Mouse (Mus musculus) kidney, embryonic 14.5 days (tissue): ENCODE data around the gene Ino80d. TPM values are rescaled to one million over a fixed set of nuclear protein-coding genes. Genes with fewer than 3 reads are reported as not detected.

ENCODE experiments used
- ATAC-seq: fragments of 200-750 bp; cut with Nextera tagmentation; 2 replicates; pipeline ENCODE4 v1.8.0; 2017; ENCODE audit warnings: moderate number of reproducible peaks, mild to moderate bottlenecking, moderate TSS enrichment, moderate library complexity; ENCODE audit not compliant: low FRiP score, low TSS enrichment
- H3K27ac ChIP-seq: fragments of 300-500 bp; sonication (generic); 2 replicates; pipeline ENCODE4 v1.5.1; 2014; ENCODE audit warnings: low read depth, mild to moderate bottlenecking, low read length, moderate library complexity, mixed read lengths
- H3K27me3 ChIP-seq: fragments of 300-500 bp; sonication (generic); 2 replicates; pipeline ENCODE4 v1.6.1; 2014; ENCODE audit warnings: mild to moderate bottlenecking, low read length; ENCODE audit not compliant: control insufficient read depth, insufficient read depth
- H3K36me3 ChIP-seq: fragments of 300-500 bp; sonication (generic); 2 replicates; pipeline ENCODE4 v1.6.1; 2014; ENCODE audit warnings: low read length, mixed read lengths; ENCODE audit not compliant: control insufficient read depth, insufficient read depth
- H3K4me1 ChIP-seq: fragments of 300-500 bp; sonication (generic); 2 replicates; pipeline ENCODE4 v1.6.1; 2014; ENCODE audit warnings: low read length, mixed read lengths; ENCODE audit not compliant: control insufficient read depth, insufficient read depth
- H3K4me2 ChIP-seq: fragments of 300-500 bp; sonication (generic); replicated peaks from 2 replicates; pipeline ENCODE4 v1.6.1; 2014; ENCODE audit warnings: low read depth, mild to moderate bottlenecking, low read length
- H3K4me3 ChIP-seq: fragments of 300-500 bp; sonication (generic); 2 replicates; pipeline ENCODE4 v1.5.1; 2014; ENCODE audit warnings: mild to moderate bottlenecking, low read length
- H3K9ac ChIP-seq: fragments of 300-500 bp; sonication (generic); 2 replicates; pipeline ENCODE4 v1.6.1; 2014; ENCODE audit warnings: low read depth, mild to moderate bottlenecking, low read length, moderate library complexity
- H3K9me3 ChIP-seq: fragments of 300-500 bp; sonication (generic); 2 replicates; pipeline ENCODE4 v1.6.1; 2016; ENCODE audit warnings: low read length; ENCODE audit not compliant: control insufficient read depth
- WGBS: fragments of 180-500 bp; shearing (Covaris S2); extraction: QIAGEN DNeasy Blood & Tissue Kit; methylation state at CpG from one replicate; pipeline ENCODE4 v1.1.7; 2014; 5-methylcytosine and 5-hydroxymethylcytosine counted together
- polyA plus RNA-seq: library from polyadenylated mRNA; unstranded; fragments of >200 nt; fragmentation: Nextera tagmentation; extraction: Ambion mirVana; gene quantifications from 2 replicates; pipeline ENCODE4 v1.2.1, GENCODE M21; 2014

The Ino80d gene
- polyA plus RNA-seq, 1 experiment from 2014 or later = 16.5 TPM

- no peak for ATAC-seq
- no peak overlapping the region for H3K9ac ChIP-seq
- H3K27ac ChIP-seq = no peak overlapping the region
- no peaks in the 10 kb centered on the region for H3K27me3 ChIP-seq
- no peak overlapping the region for H3K4me2 ChIP-seq
- no peak overlapping the region for H3K4me3 ChIP-seq
- H3K4me1 ChIP-seq = no peaks in the 10 kb centered on the region
- WGBS = 96% methylated on average over 1 of the region's 1 CpGs
- H3K36me3 ChIP-seq = peaks cover 73% of the 10 kb centered on the region
- no peaks in the 10 kb centered on the region for H3K9me3 ChIP-seq
Observed at GRCm38 (mm10) chr1:63088614-63089013, 25.9 kb downstream of the Ino80d start.

GRCm38 (mm10) chr1:63080277-63080676, 34.2 kb downstream of the Ino80d start:
- H3K4me2 ChIP-seq = no peak overlapping the region
- no peak for ATAC-seq
- H3K9ac ChIP-seq = no peak overlapping the region
- H3K27me3 ChIP-seq = no peaks in the 10 kb centered on the region
- no peak overlapping the region for H3K27ac ChIP-seq
- no peaks in the 10 kb centered on the region for H3K4me1 ChIP-seq
- no peak overlapping the region for H3K4me3 ChIP-seq
- H3K9me3 ChIP-seq = no peaks in the 10 kb centered on the region
- H3K36me3 ChIP-seq = peaks cover 53% of the 10 kb centered on the region
- WGBS = 88% methylated on average over 5 of the region's 5 CpGs

GRCm38 (mm10) chr1:63076383-63076782, 38.1 kb downstream of the Ino80d start:
- 96% methylated on average over 2 of the region's 2 CpGs for WGBS
- H3K27ac ChIP-seq = no peak overlapping the region
- no peak overlapping the region for H3K9ac ChIP-seq
- H3K36me3 ChIP-seq = peaks cover 72% of the 10 kb centered on the region
- H3K27me3 ChIP-seq = no peaks in the 10 kb centered on the region
- H3K9me3 ChIP-seq = no peaks in the 10 kb centered on the region
- no peak for ATAC-seq
- no peak overlapping the region for H3K4me3 ChIP-seq
- H3K4me2 ChIP-seq = no peak overlapping the region
- no peaks in the 10 kb centered on the region for H3K4me1 ChIP-seq

GRCm38 (mm10) chr1:63071379-63071778, 43.1 kb downstream of the Ino80d start:
- H3K4me1 ChIP-seq = no peaks in the 10 kb centered on the region
- no peak for ATAC-seq
- H3K4me2 ChIP-seq = no peak overlapping the region
- H3K27ac ChIP-seq = no peak overlapping the region
- H3K27me3 ChIP-seq = no peaks in the 10 kb centered on the region
- no peaks in the 10 kb centered on the region for H3K9me3 ChIP-seq
- no peak overlapping the region for H3K9ac ChIP-seq
- H3K36me3 ChIP-seq = peaks cover 79% of the 10 kb centered on the region
- WGBS = 70% methylated on average over 1 of the region's 1 CpGs
- H3K4me3 ChIP-seq = no peak overlapping the region

- Histone ChIP-seq H3K9me3 (no peaks in the 10 kb centered on the region), H3K9ac (no peak overlapping the region), H3K4me1 (no peaks in the 10 kb centered on the region), H3K27me3 (no peaks in the 10 kb centered on the region), H3K27ac (no peak overlapping the region), H3K4me3 (no peak overlapping the region), H3K36me3 (peaks cover 67% of the 10 kb centered on the region), H3K4me2 (no peak overlapping the region)
- 87% methylated on average over 12 of the region's 12 CpGs for WGBS
- ATAC-seq = no peak
Observed at GRCm38 (mm10) chr1:63058361-63058760, 56.1 kb downstream of the Ino80d start.

GRCm38 (mm10) chr1:63057849-63058248, 56.6 kb downstream of the Ino80d start:
- Histone ChIP-seq H3K27ac (no peak overlapping the region), H3K27me3 (no peaks in the 10 kb centered on the region), H3K36me3 (peaks cover 66% of the 10 kb centered on the region), H3K4me1 (no peaks in the 10 kb centered on the region), H3K9me3 (no peaks in the 10 kb centered on the region), H3K4me3 (no peak overlapping the region), H3K9ac (no peak overlapping the region), H3K4me2 (no peak overlapping the region)
- no peak for ATAC-seq
- WGBS = 89% methylated on average over 11 of the region's 11 CpGs

GRCm38 (mm10) chr1:63057318-63057717, 57.1 kb downstream of the Ino80d start:
- Histone ChIP-seq H3K27ac (no peak overlapping the region), H3K4me1 (no peaks in the 10 kb centered on the region), H3K4me2 (no peak overlapping the region), H3K9ac (no peak overlapping the region), H3K9me3 (no peaks in the 10 kb centered on the region), H3K36me3 (peaks cover 62% of the 10 kb centered on the region), H3K27me3 (no peaks in the 10 kb centered on the region), H3K4me3 (no peak overlapping the region)
- 95% methylated on average over 3 of the region's 3 CpGs for WGBS
- ATAC-seq = no peak

- ATAC-seq = no peak
- no peak overlapping the region for H3K9ac ChIP-seq
- no peak overlapping the region for H3K27ac ChIP-seq
- no peaks in the 10 kb centered on the region for H3K4me1 ChIP-seq
- no peak overlapping the region for H3K4me3 ChIP-seq
- peaks cover 46% of the 10 kb centered on the region for H3K36me3 ChIP-seq
- no peaks in the 10 kb centered on the region for H3K27me3 ChIP-seq
- H3K9me3 ChIP-seq = no peaks in the 10 kb centered on the region
- H3K4me2 ChIP-seq = no peak overlapping the region
- 87% methylated on average over 3 of the region's 3 CpGs for WGBS
Observed at GRCm38 (mm10) chr1:63055386-63055785, 59.1 kb downstream of the Ino80d start.

- ATAC-seq = no peak
Observed at GRCm38 (mm10) chr1:63050866-63051265, 63.6 kb downstream of the Ino80d start.

More at GRCm38 (mm10) chr1:63050866-63051265, 63.6 kb downstream of the Ino80d start:
- Histone ChIP-seq H3K9ac (no peak overlapping the region), H3K27ac (no peak overlapping the region), H3K36me3 (peaks cover 12% of the 10 kb centered on the region; the same call in 1 of the 2 replicates), H3K9me3 (no peaks in the 10 kb centered on the region), H3K4me2 (no peak overlapping the region), H3K4me1 (no peaks in the 10 kb centered on the region; the same call in 1 of the 2 replicates), H3K27me3 (no peaks in the 10 kb centered on the region), H3K4me3 (no peak overlapping the region)
- WGBS = 85% methylated on average over 8 of the region's 8 CpGs
